Mouse (Mus musculus): ENCODE results near the gene Syce1l.

- no peak for TF ChIP-seq CTCF (IDR thresholded peaks at IDR 0.05; ENCODE audit: low read depth)
- no peak for TF ChIP-seq EP300 (IDR thresholded peaks at IDR 0.05; ENCODE audit: low read depth)
Observed at GRCm38 (mm10) chr8:113665951-113666350, 22.9 kb downstream of the Syce1l start.

All from heart, postnatal 0 days (tissue).